Mouse (Mus musculus): ENCODE measurements at regions not wholly inside any gene's neighbourhood (a gene's known extent, or its start where the extent isn't known, plus 50 kb on each side); places are given as distances from the start of the nearest gene placed in this dataset.
A peak's percentile ranks its signal among the peaks of the same experiment; 100 is the strongest.

DNA sequence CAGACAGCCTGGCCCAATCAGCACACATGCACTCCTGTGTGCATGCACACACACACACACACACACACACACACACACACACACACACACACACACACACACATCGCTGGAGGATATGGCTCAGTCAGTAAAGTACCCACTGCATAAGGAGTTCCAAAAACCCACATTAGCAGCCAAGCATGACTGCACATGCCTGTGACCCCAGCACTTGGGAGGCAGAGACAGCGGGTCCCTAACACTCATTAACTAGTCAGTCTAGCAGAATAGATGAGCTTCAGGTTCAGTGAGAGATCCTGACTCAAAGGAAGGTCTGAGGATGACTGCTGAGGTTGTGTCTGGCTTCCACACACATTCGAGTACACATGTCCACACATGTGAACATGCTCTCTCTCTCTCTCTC is 65.4 kb upstream of the Thy1 start:
- Histone ChIP-seq H3K4me3 (no peak overlapping the region), H3K36me3 (ENCODE audit: control insufficient read depth, insufficient read depth) (no peaks in the 10 kb centered on the region), H3K27me3 (ENCODE audit: control insufficient read depth, insufficient read depth, insufficient read length) (no peaks in the 10 kb centered on the region), H3K79me2 (ENCODE audit: control insufficient read depth, insufficient read depth) (no peaks in the 10 kb centered on the region), H3ac (ENCODE audit: control insufficient read depth, insufficient read length) (no peak overlapping the region), H3K4me2 (ENCODE audit: low read depth) (no peak overlapping the region)
- TF ChIP-seq USF1 (IDR thresholded peaks at IDR 0.05; ENCODE audit: low read depth) = no peak
- no peak for TF ChIP-seq MYOD1 (IDR thresholded peaks at IDR 0.05; ENCODE audit: control insufficient read depth in 1 of 3, insufficient read length in 2 of 3, low read depth in 2 of 3)

DNA sequence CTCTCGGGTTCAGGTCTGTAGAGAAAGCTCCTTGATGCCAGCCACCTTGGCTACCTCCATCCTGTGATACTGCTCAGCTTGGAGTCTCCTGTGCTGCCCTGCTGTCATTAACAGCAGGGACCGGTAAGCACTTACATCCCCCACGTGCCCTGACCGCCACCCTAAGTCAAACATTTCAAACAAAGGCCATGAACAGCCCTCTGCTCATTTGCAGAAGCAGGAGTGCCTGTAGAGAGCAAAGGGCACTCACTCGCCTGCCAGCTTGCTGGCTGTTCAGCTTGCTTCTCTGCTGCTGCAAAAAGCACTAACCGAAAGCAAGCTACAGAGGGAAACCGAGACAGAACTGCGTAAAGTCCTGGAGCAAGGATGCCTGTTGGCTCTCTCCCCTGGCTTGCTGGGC is 61.8 kb upstream of the Thy1 start:
- Histone ChIP-seq H3K27me3 (ENCODE audit: control insufficient read depth, insufficient read depth, insufficient read length) (no peaks in the 10 kb centered on the region), H3K4me2 (ENCODE audit: low read depth) (no peak overlapping the region), H3ac (ENCODE audit: control insufficient read depth, insufficient read length) (no peak overlapping the region), H3K36me3 (ENCODE audit: control insufficient read depth, insufficient read depth) (no peaks in the 10 kb centered on the region), H3K4me3 (no peak overlapping the region), H3K79me2 (ENCODE audit: control insufficient read depth, insufficient read depth) (no peaks in the 10 kb centered on the region)
- TF ChIP-seq CEBPB (IDR thresholded peaks at IDR 0.05; ENCODE audit: insufficient read depth, poor library complexity, severe bottlenecking) (no peak), MAX (IDR thresholded peaks at IDR 0.05; ENCODE audit: low read depth) (no peak), POLR2AphosphoS2 (IDR thresholded peaks at IDR 0.05; ENCODE audit: insufficient read length, low read depth) (no peak), USF1 (IDR thresholded peaks at IDR 0.05; ENCODE audit: low read depth) (no peak), POLR2A (IDR thresholded peaks at IDR 0.05; ENCODE audit: insufficient read length, low read depth) (no peak), SRF (IDR thresholded peaks at IDR 0.05; ENCODE audit: control insufficient read depth, insufficient read length, low read depth) (no peak), TCF3 (IDR thresholded peaks at IDR 0.05; ENCODE audit: insufficient read length, low read depth) (no peak), REST (IDR thresholded peaks at IDR 0.05; ENCODE audit: insufficient read depth, insufficient read length) (no peak), TCF12 (IDR thresholded peaks at IDR 0.05; ENCODE audit: insufficient read depth, poor library complexity, severe bottlenecking) (no peak), E2F4 (IDR thresholded peaks at IDR 0.05; ENCODE audit: insufficient read depth) (no peak), MYOG (IDR thresholded peaks at IDR 0.05; ENCODE audit: control insufficient read depth in 1 of 3, insufficient read depth in 1 of 3, insufficient read length in 2 of 3, low read depth in 2 of 3) (no peak), MYOD1 (IDR thresholded peaks at IDR 0.05; ENCODE audit: control insufficient read depth in 1 of 3, insufficient read length in 2 of 3, low read depth in 2 of 3) (no peak)

DNA sequence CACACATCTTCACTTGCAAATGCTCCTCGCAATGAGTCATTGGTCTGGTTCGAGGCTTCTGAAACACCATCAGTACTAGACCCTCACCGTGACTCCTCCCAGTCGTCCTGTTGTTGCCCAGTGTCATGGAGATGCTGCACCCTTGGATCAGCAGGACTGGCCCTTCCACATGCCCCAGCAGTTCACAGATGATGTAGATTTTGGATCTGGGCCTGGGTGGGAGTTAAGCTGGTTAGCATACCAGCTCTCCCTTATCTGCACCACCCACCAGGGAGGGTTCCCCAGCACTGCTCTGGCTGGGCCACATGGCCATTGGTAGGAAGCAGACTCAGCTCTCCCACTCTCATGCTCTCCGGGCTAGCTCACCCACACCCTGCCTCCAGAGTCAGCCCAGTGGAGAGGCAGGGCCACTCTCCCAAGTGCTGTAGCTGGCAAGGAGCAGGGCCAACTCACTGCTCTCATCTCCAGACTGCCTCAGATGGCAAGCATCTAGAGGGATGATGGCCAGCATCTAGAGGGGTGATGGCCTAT is 60.8 kb upstream of the Thy1 start:
- Histone ChIP-seq H3K36me3 (ENCODE audit: control insufficient read depth, insufficient read depth) (no peaks in the 10 kb centered on the region), H3K4me3 (no peak overlapping the region), H3K4me2 (ENCODE audit: low read depth) (no peak overlapping the region), H3K27me3 (ENCODE audit: control insufficient read depth, insufficient read depth, insufficient read length) (no peaks in the 10 kb centered on the region), H3ac (ENCODE audit: control insufficient read depth, insufficient read length) (no peak overlapping the region), H3K79me2 (ENCODE audit: control insufficient read depth, insufficient read depth) (no peaks in the 10 kb centered on the region)
- TF ChIP-seq REST (IDR thresholded peaks at IDR 0.05; ENCODE audit: insufficient read depth, insufficient read length) = no peak
- no peak for TF ChIP-seq USF1 (IDR thresholded peaks at IDR 0.05; ENCODE audit: low read depth)
- TF ChIP-seq SRF (IDR thresholded peaks at IDR 0.05; ENCODE audit: control insufficient read depth, insufficient read length, low read depth) = no peak
- no peak for TF ChIP-seq MYOG (IDR thresholded peaks at IDR 0.05; ENCODE audit: control insufficient read depth in 1 of 3, insufficient read depth in 1 of 3, insufficient read length in 2 of 3, low read depth in 2 of 3)
- no peak for TF ChIP-seq POLR2AphosphoS2 (IDR thresholded peaks at IDR 0.05; ENCODE audit: insufficient read length, low read depth)
- TF ChIP-seq TCF3 (IDR thresholded peaks at IDR 0.05; ENCODE audit: insufficient read length, low read depth) = no peak
- no peak for TF ChIP-seq CEBPB (IDR thresholded peaks at IDR 0.05; ENCODE audit: insufficient read depth, poor library complexity, severe bottlenecking)

DNA sequence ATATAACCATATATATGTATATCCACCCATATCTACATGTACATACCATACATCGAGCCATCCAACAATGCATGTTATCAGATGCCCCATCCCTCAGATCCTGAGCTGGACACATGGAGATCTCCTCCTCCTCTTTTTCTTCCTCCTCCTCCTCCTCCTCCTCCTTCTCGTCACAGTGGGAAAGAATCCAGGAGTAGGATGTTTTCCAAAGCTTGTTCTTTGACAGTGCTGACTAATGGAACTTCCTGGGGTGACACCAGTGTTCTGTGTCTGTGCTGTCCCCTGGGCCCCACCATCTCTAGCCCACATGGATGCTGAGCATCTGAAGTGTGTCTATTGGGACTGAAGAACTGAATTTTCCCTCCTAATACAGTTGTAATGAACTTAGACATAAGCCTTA is 60.0 kb upstream of the Thy1 start:
- no peaks in the 10 kb centered on the region for H3K27me3 ChIP-seq (ENCODE audit: control insufficient read depth, insufficient read depth, insufficient read length)
- H3ac ChIP-seq (ENCODE audit: control insufficient read depth, insufficient read length) = no peak overlapping the region
- no peaks in the 10 kb centered on the region for H3K36me3 ChIP-seq (ENCODE audit: control insufficient read depth, insufficient read depth)
- H3K79me2 ChIP-seq (ENCODE audit: control insufficient read depth, insufficient read depth) = no peaks in the 10 kb centered on the region
- no peak overlapping the region for H3K4me2 ChIP-seq (ENCODE audit: low read depth)
- TF ChIP-seq SRF (IDR thresholded peaks at IDR 0.05; ENCODE audit: control insufficient read depth, insufficient read length, low read depth) (no peak), REST (IDR thresholded peaks at IDR 0.05; ENCODE audit: insufficient read depth, insufficient read length) (no peak), TCF3 (IDR thresholded peaks at IDR 0.05; ENCODE audit: insufficient read length, low read depth) (no peak), E2F4 (IDR thresholded peaks at IDR 0.05; ENCODE audit: insufficient read depth) (no peak), POLR2AphosphoS2 (IDR thresholded peaks at IDR 0.05; ENCODE audit: insufficient read length, low read depth) (no peak), USF1 (IDR thresholded peaks at IDR 0.05; ENCODE audit: low read depth) (no peak), CEBPB (IDR thresholded peaks at IDR 0.05; ENCODE audit: insufficient read depth, poor library complexity, severe bottlenecking) (no peak), MYOG (IDR thresholded peaks at IDR 0.05; ENCODE audit: control insufficient read depth in 1 of 3, insufficient read depth in 1 of 3, insufficient read length in 2 of 3, low read depth in 2 of 3) (no peak), POLR2A (IDR thresholded peaks at IDR 0.05; ENCODE audit: insufficient read length, low read depth) (no peak), MAX (IDR thresholded peaks at IDR 0.05; ENCODE audit: low read depth) (no peak), MYOD1 (IDR thresholded peaks at IDR 0.05; ENCODE audit: control insufficient read depth in 1 of 3, insufficient read length in 2 of 3, low read depth in 2 of 3) (no peak), TCF12 (IDR thresholded peaks at IDR 0.05; ENCODE audit: insufficient read depth, poor library complexity, severe bottlenecking) (no peak)
- no peak overlapping the region for H3K4me3 ChIP-seq

DNA sequence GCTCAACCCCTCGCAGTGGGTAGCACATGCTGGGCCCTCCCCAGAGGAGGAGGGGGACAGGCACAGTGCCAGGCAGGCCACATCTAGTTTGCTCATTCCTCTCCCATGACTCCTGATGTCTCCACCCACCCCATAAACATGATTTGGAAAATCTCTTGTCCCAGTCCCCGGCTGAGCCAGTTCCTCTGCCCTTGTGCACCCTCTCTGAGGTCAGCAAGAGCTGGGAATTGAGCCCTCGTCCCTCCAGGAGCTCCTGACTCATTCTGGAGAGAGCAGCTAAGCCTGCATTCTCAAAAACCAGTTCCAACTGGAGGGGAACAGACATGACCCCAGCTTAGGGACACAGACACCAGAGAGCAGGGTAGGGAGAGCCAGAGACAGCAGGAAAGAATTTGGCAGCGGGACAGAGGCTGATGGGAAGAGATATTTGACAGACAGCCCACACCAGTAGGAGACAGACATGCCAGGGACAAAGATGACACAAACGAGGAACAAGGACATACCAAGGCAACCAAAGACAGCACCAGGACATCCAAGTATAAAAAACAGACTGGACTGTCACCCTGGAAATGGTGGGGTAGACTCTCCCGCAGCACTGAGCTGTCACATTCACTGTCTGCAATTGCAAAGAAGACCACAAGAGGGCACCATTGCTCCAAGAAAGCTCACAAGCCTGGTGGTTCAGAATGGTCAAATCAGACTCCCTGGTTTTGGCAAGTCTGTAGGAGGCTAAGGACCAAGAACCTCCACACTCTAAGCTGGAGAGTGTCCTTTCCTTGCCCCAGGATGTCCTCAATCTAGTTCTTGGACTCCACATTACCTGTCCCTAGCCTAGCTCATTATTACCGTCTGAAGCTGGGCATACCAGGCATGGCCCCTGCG is 58.8 kb upstream of the Thy1 start:
- H3ac ChIP-seq (ENCODE audit: control insufficient read depth, insufficient read length) = no peak overlapping the region
- peak overlapping the region; percentile 36 for H3K4me2 ChIP-seq (ENCODE audit: low read depth)
- H3K4me3 ChIP-seq = no peak overlapping the region
- H3K79me2 ChIP-seq (ENCODE audit: control insufficient read depth, insufficient read depth) = no peaks in the 10 kb centered on the region
- no peak for TF ChIP-seq E2F4 (IDR thresholded peaks at IDR 0.05; ENCODE audit: insufficient read depth)
- TF ChIP-seq REST (IDR thresholded peaks at IDR 0.05; ENCODE audit: insufficient read depth, insufficient read length) = no peak
- no peak for TF ChIP-seq CEBPB (IDR thresholded peaks at IDR 0.05; ENCODE audit: insufficient read depth, poor library complexity, severe bottlenecking)
- no peak for TF ChIP-seq MYOG (IDR thresholded peaks at IDR 0.05; ENCODE audit: control insufficient read depth in 1 of 3, insufficient read depth in 1 of 3, insufficient read length in 2 of 3, low read depth in 2 of 3)
- no peak for TF ChIP-seq MAX (IDR thresholded peaks at IDR 0.05; ENCODE audit: low read depth)
- TF ChIP-seq TCF3 (IDR thresholded peaks at IDR 0.05; ENCODE audit: insufficient read length, low read depth) = no peak
- no peak for TF ChIP-seq TCF12 (IDR thresholded peaks at IDR 0.05; ENCODE audit: insufficient read depth, poor library complexity, severe bottlenecking)
- TF ChIP-seq POLR2AphosphoS2 (IDR thresholded peaks at IDR 0.05; ENCODE audit: insufficient read length, low read depth) = no peak
- no peak for TF ChIP-seq USF1 (IDR thresholded peaks at IDR 0.05; ENCODE audit: low read depth)
- no peak for TF ChIP-seq MYOD1 (IDR thresholded peaks at IDR 0.05; ENCODE audit: control insufficient read depth in 1 of 3, insufficient read length in 2 of 3, low read depth in 2 of 3)
- no peak for TF ChIP-seq POLR2A (IDR thresholded peaks at IDR 0.05; ENCODE audit: insufficient read length, low read depth)
- TF ChIP-seq SRF (IDR thresholded peaks at IDR 0.05; ENCODE audit: control insufficient read depth, insufficient read length, low read depth) = no peak
- H3K27me3 ChIP-seq (ENCODE audit: control insufficient read depth, insufficient read depth, insufficient read length) = no peaks in the 10 kb centered on the region
- no peaks in the 10 kb centered on the region for H3K36me3 ChIP-seq (ENCODE audit: control insufficient read depth, insufficient read depth)
